Mouse (Mus musculus): ENCODE measurements around the gene Dtx2.
"Not testable (repeated sequence)": the region's sequence is repeated elsewhere in the genome, so short reads cannot be mapped to it uniquely, and the experiment has no call there.

The Dtx2 gene

GRCm38 (mm10) chr5:136025712-136026111, 31.1 kb downstream of the Dtx2 start:
- no peak for DNase-seq (ENCODE audit: extremely low read depth, low read depth)

- no peak for DNase-seq (ENCODE audit: extremely low read depth, low read depth)
Observed at GRCm38 (mm10) chr5:136026859-136027258, 32.3 kb downstream of the Dtx2 start.

- DNase-seq (ENCODE audit: extremely low read depth, low read depth), result no peak
Observed at GRCm38 (mm10) chr5:136027612-136028311, 33.2 kb downstream of the Dtx2 start.

- DNase-seq (ENCODE audit: extremely low read depth, low read depth), result no peak
Observed at GRCm38 (mm10) chr5:136034868-136035267, 40.3 kb downstream of the Dtx2 start.

- DNase-seq (ENCODE audit: extremely low read depth, low read depth), result no peak
Observed at GRCm38 (mm10) chr5:136035285-136035684, 40.7 kb downstream of the Dtx2 start.

GRCm38 (mm10) chr5:136036667-136037066, 42.1 kb downstream of the Dtx2 start:
- DNase-seq (ENCODE audit: extremely low read depth, low read depth), result no peak

- no peak for DNase-seq (ENCODE audit: extremely low read depth, low read depth)
Observed at GRCm38 (mm10) chr5:136038258-136039214, 43.9 kb downstream of the Dtx2 start, which contains the start of gene Upk3b. Gene Upk3b (plus strand): TSS chr5:136038496.

- DNase-seq (ENCODE audit: extremely low read depth, low read depth), result no peak
Observed at GRCm38 (mm10) chr5:136040210-136040609, 45.6 kb downstream of the Dtx2 start.

GRCm38 (mm10) chr5:136041260-136041659, 46.7 kb downstream of the Dtx2 start:
- DNase-seq (ENCODE audit: extremely low read depth, low read depth), result no peak

GRCm38 (mm10) chr5:136041666-136042065, 47.1 kb downstream of the Dtx2 start:
- DNase-seq (ENCODE audit: extremely low read depth, low read depth), result no peak

GRCm38 (mm10) chr5:136044865-136045264, 50.3 kb downstream of the Dtx2 start:
- DNase-seq (ENCODE audit: extremely low read depth, low read depth), result no peak

GRCm38 (mm10) chr5:136045408-136045807, 50.8 kb downstream of the Dtx2 start:
- DNase-seq (ENCODE audit: extremely low read depth, low read depth), result no peak

- DNase-seq (ENCODE audit: extremely low read depth, low read depth), result peak; percentile 40
Observed at GRCm38 (mm10) chr5:136045987-136046386, 51.4 kb downstream of the Dtx2 start.

GRCm38 (mm10) chr5:136048541-136048940, 53.9 kb downstream of the Dtx2 start:
- DNase-seq (ENCODE audit: extremely low read depth, low read depth), result not testable (repeated sequence)

- no peak for DNase-seq (ENCODE audit: extremely low read depth, low read depth)
Observed at GRCm38 (mm10) chr5:136049926-136050325, 55.3 kb downstream of the Dtx2 start.

- no peak for DNase-seq (ENCODE audit: extremely low read depth, low read depth)
Observed at GRCm38 (mm10) chr5:136051231-136052085, 56.9 kb downstream of the Dtx2 start.

- no peak for DNase-seq (ENCODE audit: extremely low read depth, low read depth)
Observed at GRCm38 (mm10) chr5:136052861-136053655, 58.5 kb downstream of the Dtx2 start.

- DNase-seq (ENCODE audit: extremely low read depth, low read depth), result no peak
Observed at GRCm38 (mm10) chr5:136054301-136055077, 59.9 kb downstream of the Dtx2 start, which contains the start of gene Upk3bl. Gene Upk3bl (plus strand): TSS chr5:136054492.

GRCm38 (mm10) chr5:136056062-136056461, 61.5 kb downstream of the Dtx2 start:
- DNase-seq (ENCODE audit: extremely low read depth, low read depth), result no peak

- DNase-seq (ENCODE audit: extremely low read depth, low read depth), result no peak
Observed at GRCm38 (mm10) chr5:136057085-136057484, 62.5 kb downstream of the Dtx2 start.
